Mouse (Mus musculus) brain, adult 2 months (tissue): ENCODE results near the gene Denr.
A peak's percentile ranks its signal among the peaks of the same experiment; 100 is the strongest.

Experiments used
- DNase-seq: peaks from one replicate; pipeline ENCODE4 v3.0.0; 2011; ENCODE audit warnings: low read depth, low spot score

The Denr gene

DNA sequence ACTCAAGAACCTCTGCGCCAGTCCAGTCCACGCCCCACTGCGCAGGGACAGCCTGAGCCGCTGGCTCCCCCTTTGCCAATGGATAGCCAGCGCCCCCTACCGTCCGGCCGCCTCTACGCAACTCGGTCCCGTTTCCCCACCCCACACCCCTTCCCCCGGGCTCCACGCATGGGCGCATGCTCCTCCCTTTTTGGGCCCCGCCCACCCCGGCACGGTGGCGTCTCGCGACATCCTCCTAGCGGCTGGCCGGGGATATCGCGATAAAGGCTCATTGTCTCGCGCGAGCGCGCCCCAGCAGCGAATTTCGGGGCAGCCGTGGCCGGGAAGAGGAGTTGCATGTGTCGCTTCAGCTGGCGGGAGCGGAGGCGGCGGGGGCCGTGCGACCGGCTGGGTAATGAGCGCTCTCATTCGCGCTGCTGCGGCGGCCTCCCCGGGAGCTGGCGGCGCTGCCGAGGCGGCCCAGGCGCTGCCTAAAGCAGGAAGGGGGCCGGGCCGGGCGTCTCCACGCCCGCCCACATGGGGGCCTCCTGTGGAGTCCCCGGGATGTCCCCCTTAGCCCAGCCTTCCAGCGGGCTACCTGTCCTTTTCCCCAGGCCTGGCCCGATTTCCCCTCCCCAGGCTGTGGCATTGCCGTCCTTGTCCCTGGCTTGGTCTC, at the start of gene Denr:
Denr (plus strand) TSS at position 200 of the 655 bp plus-strand sequence.
- peak; percentile 98 for DNase-seq

DNA sequence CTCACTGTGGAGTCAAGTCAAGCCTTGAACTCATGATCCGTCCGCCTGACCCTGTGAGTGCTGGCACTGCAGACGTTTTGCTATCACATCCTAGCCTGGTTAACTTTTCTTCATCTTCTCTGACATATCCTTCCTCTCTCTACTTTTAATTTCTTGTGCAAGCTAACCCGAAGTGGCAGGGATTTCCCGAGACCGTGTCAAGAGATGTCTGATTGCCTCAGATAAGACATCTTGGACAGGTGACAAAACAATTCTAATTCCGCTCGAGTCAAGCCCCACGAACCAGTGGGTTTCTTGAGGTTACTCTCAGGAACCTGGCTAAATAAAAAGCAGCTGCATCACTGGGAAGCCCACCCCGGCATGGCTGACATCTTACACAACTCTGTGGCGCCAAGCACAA, 48.2 kb upstream of the Denr start:
- no peak for DNase-seq

DNA sequence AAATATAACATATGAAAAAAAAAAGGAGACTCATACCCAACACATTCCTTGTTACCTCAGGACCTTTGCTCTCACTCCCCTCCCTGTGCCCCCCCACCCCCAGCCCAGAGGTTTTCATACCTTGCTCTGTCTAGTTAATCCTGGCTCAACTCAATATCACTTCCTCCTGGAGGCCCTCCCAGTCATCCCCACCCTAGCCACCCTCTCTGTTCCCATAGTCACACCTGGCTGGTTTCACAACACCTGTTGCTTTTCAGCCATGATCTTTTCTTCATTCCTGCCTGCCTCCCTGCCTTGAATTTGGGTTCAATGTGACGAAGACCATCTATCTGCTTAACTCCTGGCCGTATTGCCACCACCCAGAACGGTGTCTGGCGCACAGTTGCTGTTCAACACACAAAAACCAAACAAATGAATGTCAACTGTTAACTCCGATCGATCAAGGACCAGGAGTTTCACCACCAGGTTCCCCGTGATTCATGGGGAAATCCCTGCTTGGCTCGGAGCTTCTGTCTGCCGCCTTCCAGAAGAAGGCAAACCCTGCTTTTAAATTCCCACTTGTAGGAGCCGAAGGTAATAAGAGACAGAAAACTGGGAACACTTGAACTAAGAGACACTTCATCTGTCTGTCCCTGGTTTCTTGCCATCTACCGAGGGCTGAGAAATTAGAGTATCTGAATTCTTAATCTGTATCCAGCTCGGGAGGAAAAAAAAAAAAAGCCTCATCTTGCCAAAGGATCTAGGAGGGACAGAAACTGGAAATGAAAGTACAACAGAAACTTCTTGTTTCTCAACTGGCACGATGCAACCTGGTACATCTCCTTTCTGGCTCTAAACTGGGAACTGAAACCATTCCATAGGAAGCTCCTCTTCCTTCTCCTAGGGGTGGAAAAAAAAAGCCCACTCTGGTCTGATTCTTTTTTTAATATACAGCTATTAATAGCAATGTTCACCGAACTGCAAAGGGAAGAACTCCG, 44.3 kb upstream of the Denr start:
- DNase-seq: peak; percentile 38

DNA sequence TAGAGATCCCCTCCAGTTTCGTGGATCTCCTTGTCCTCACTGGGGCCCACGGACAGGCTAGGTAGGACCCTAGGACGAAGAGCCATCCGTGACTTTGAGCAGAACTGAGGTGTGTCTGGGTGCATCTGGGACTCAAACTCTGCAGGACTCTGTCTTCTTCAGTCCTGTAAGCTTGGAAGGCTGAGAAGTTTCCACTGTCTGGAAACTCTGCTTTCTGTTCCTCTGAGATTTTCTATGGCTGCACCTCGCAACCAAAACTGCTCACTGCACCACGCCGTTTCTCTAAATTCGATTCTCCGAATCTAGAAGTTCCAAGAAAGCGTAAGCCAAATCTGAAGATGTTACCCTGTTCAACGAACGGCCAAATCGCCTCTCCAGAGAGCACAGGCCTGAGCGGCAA, 43.0 kb upstream of the Denr start:
- no peak for DNase-seq

DNA sequence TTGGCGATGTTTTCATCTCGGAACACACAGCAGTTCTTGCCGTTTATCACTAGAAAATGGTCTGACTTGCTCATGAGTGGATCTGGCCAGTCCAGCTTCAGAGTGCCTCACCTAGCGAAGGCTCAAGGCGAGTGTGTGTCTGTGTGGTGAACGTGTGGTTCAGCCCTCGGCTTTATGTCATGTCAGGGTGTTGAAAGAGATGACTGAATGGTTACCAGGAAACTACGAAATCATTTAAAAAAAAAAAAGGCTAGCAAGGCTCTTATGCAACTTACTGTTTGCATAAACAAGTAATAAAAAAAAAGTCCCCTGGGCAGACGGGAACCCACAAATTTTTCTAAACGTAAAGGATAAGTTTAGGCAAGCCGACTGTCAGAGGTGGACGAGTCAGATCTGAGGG, 41.6 kb upstream of the Denr start, which contains the start of gene Hcar2:
Hcar2 (minus strand) TSS at position 135 of the 400 bp plus-strand sequence.
- DNase-seq: no peak

DNA sequence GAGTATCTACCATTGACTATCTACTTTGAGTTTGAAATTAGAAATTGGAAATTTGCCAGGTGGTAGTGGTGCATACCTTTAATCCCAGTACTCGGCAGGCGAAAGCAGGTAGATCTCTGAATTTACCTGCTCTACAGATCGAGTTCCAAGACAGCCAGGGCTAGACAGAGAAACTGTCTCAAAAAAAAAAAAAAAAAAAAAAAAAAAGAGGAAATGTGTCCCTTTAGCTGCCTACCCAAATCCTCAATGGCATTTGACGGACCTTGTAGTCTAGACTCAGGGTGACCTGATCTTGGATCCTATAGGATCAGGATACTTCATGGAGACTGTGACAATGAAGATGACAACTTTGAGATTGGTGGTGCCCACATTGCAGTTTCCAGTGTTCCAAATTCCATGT, 40.5 kb upstream of the Denr start:
- DNase-seq: no peak

DNA sequence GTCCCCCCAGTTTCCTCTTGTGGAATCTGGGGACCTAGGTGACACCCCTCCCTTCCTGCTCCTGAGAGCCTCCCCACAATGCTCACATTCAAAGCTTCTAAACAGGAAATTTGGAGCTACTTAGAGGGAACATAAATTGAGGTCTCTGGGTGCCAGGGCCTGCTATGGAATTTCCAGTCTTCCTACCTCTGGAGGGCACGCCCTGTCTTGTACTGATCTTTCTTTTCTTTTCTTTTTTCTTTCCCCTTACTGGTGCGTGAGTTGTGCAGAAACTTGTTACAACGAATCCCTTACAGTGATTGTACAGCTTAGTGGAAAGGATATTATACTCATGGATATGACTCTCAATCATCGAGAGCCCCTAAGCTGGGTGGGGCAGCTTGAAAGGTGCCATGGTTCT, 37.4 kb upstream of the Denr start:
- DNase-seq: no peak

DNA sequence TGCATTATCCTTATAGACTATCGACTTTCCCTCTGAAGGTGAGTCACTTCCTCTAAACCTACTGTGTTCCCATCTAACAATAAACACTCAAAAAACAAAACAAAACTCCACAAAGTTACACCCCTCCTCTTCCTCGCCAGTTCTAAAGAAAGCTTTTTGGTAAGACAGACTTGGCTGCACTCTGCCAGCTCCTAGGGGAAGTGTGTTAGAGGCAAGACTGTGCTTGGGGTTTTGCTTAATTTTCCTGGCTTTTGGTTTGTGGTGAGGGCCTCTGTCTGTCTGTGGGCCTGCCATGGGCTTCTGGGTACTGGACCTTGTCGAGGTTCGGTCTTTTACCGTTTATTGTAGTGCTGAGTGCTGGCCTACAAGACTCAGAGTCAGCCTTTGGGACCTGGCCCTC, 32.8 kb upstream of the Denr start:
- no peak for DNase-seq

DNA sequence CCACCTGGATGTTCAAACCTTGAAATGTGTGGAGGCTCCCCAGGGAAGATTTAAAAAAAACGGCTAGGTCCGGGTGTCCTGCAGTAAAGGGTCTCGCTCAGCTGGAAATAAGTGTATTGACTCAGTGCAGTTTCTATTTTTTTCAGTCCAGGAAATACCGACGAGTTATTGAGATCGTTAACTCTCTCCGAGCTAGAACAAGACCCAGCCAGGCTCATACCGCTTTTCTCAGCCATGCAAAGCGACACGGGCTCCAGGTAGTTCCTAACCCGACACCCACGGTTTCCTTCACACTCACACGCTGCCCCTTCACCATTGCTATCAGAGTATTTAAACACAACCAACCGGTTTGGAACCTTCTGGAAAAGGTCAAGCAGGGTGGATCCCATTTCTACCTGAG, 28.9 kb upstream of the Denr start:
- no peak for DNase-seq

DNA sequence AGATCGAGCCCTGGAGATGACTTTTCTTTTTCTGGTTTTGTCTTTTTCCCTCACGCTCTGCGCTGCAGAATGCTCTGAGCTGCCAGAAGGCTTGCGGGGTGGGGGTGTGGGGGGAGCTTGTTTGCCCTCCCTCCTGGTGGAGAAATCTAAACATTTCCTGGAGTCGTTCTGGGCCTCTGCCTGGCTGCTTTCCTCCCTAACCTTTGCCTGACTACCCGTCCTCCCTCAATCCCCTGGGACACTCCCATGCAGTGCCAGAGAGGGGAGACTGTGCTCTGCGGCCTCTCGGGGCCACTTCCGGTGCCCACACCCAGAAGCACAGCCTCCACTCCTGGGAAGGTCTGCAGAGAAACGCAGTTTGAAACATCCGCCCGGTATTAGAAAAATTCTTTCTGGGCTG, 27.0 kb upstream of the Denr start, which contains the start of gene Hcar1:
Hcar1 (minus strand) TSS at position 93 of the 400 bp plus-strand sequence.
- DNase-seq: no peak

DNA sequence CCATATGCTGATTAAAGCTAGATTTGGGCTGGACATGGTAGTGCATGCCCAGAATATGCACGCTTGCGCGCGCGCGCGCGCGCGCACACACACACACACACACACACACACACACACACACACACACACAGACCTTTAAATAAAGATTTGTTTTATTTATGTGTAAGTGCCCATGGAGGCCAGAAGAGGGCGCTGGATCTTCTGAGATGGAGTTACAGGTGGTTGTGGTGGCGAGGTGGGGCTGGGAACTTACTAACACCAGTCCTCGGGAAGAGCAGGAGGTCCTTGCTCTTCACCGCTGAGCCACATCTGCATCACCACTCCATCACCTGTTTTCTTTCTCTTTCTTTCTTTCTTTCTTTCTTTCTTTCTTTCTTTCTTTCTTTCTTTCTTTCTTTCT, 26.2 kb upstream of the Denr start:
- no peak for DNase-seq

DNA sequence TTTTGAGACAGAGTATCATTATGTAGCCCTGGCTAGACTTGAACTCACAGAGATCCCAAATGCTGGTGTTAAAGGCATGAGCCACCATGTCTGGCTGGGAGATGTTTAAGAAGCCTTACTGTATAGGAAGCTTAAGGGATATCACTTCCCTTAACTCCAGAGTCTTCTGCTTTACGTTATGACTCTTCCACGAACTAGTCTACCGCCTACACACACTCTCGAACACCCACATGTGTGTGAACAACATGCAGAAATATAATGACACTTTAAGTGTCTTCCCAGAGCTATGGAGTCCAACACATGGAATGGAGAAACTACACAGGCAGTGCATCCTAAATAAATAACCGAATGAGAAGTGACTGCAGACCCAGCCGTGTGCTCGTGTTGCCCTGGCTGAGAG, 23.1 kb upstream of the Denr start:
- DNase-seq: peak; percentile 37

DNA sequence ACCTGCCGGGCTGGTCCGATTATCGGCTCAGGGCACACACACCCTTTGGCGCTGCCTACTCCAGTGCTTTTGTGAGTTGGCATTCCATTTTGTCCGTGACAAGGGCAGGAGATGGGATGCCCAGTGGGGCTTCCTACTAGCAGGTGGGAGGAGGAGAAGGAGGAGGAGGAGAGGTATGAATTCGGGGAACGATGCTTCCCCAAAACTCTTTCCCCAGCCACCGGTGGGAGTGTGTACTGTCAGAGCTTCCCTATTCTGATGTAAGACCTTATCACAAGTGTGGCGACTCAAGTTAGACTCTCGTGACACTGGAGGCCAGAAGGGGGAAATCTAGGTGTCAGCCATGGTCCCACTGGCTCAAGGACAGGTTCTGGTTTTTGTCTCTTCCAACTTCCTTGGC, 22.6 kb upstream of the Denr start:
- no peak for DNase-seq

DNA sequence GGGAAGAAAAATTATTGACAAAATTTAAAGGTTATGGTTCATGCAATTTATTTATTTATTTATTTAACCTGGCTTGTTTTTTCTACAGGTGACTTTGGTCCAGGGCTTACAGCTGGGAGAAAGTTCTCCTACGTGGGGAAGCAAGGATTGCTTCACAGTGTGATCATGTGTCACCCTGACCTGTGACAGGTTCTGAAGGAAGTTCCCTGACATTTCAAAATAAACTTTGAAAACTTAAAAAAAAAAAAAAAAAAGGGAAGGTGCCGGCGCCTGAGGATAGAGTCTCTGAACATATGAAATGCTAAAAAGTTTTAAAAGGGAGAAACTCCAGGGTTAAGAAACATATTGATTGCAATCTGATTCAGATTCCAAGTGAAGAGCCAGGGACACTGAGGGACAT, 20.6 kb upstream of the Denr start:
- no peak for DNase-seq

DNA sequence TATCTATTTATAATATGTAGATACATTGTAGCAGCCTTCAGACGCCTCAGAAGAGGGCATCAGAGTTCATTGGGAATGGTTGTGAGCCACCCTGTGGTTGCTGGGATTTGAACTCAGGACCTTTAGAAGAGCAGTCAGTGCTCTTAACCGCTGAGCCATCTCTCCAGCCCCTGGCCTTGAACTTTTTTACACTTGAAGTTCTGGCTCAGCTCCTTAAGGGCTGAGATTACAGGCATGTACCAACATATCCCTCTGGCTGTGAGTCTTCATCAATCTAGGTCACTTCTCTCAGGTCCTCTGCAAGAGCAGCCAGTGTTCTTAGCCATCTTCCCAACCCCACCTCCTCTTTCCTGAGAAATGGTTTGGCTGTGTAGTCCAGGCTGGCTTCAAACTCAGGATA, 16.7 kb upstream of the Denr start:
- no peak for DNase-seq

DNA sequence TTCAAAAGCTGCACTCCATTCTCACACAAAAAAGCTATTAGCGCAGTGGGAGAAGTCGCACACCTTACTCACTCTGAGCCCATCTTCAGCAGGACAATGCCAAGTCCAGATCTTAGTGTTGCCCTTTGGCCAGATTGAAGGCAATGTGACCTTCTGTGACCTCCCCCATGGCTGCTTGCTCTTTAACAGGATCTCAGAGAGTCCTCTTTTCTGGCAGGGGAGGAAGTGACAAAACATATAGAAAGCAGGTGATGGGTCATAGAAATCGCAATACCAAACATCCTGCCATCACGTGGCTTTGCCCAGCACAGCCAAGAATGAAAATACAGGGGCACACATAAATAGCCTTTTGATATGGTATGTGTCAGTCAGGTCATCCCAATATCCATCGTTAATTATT, 16.0 kb upstream of the Denr start:
- no peak for DNase-seq

DNA sequence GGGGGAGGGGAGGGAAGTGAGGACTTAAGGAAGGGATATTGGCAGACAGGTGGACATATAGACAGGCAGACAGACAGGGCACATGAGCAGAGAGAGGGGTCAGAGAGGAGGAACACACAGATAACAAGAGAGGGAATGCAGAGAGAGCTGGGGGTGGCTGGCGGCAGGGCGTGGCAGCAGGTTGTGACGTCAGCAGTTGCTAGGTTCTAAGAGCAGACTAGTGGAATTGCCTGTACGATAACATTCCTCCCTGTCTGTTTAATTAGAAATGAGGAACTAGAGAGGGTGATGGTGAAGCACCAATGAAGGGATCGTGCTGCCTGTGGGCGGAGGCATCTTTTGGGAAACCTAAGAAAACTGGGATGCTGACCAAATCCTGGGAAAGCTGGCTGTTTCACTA, 15.3 kb upstream of the Denr start:
- DNase-seq: peak; percentile 43

DNA sequence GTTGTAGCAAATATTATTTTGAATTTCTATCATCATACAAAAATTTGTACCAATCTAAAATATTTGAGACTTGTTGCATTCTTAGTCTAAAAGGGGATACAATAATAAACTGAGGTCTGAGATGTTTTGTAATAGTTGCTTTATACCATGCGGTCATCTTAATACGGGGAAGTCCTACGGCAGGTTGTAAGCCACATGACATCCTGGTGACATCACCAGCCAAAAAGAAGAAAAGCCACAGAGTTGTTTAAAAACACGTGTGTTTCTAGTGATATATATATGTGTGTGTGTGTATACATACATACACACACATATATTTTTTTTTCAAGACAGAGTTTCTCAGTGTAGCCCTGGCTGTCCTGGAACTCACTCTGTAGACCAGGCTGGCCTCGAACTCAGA, 13.5 kb upstream of the Denr start:
- DNase-seq: no peak

DNA sequence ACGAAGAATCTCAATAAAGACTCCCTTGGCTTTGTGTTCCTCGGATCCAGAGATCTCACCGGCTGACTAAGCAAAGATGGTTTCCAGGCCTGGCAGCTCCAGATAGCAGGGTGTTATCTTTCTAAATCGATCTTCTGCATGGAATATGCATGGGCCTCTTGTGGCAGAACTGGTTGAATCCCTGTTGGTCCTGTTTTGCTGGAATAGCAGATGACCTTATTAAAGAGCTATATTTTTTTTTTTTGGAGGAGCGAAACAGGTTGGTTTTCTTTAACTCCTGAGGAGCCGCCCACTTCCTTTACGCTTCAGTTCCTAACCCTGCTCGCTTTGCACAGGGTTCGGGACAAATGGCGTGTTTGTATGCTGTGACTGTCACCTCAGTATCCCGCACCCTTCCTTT, 10.6 kb upstream of the Denr start:
- no peak for DNase-seq

DNA sequence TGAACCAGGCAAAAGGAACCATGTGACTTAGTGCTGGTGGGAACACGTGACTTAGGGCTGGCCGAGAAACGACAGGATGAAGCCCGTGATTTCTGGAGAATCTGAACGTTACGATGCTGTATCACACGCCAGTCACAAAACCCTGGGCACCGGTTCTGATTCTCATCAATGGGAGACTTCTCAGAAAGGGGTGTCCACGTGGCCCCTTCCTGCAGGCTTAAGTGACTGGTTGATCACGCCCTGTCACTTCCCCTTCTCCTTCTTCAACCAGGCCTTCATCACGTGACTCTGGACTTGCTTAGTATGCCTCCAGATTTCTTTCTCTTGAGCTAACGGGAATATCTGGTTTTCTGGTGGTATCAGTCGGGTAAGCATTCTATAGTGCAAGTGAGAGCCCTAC, 9.6 kb upstream of the Denr start:
- peak; percentile 55 for DNase-seq

DNA sequence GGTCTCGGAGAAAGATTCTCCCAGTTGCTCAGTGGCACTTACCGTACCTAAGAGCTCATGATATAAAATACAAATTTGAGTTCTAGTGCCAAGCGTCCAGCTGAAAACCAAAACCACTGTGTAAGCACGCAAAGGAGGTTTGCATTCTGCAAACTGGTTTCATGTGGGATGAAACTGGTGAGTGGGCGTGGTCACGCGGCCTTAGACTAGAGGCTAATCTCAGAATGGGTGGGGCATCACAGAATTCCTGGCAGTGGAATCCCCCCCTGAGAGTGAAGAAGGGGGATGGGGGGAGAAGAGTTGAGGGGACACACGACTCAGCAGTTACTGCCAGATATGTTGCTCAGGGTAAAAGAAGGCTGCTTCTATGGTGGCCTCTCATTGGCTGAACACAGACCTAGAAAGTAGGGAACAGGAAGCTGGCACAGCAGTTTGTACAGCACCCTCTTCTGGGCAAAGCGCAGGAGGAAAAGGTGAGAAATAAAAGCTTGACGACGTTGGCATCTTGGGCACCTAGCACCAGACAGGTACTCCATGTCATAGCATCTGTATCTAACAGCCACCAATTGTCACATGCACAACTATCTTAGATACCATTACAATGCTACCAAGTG, 2.8 kb upstream of the Denr start:
- no peak for DNase-seq

DNA sequence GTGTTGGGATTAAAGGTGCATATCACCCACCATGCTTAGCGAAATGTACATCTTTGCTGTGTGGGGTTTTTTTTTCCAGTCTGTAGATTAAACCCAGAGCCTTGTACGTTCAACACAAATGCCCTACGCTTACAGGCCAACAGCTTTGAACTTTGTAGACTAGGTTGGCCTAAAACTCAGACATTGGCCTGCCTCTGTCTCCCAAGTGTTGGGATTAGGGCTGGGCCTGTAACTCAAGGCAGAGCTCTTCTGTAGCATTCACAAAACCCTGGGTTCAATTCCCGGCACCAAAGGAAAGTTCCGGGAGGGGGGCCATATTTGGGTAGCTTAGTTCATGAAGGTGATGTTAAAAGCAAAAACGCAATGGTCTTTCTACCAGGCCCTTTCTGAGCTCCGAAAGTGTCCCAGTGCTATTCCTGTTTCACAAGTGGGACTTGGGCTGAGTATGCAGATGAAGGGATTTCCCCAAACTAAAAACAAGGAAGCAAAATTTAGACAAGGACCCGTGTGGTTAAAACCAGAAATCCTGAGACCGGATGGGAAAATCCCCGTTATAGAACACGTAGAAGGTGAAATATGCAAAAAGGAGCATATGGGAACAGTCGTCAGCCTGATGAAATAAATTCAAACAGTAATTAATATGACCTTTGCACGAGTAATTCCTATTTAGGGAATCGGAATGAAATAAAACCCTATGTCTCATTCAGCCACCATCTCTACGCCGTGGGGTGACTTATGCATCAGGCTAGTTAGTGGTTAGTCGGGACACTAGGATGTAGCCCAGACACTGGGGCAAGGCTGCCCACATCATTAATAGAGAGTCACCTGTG, 614 bp upstream of the Denr start:
- DNase-seq: no peak
